Mouse (Mus musculus): ENCODE measurements around the gene Prss35. TPM values are rescaled to one million over a fixed set of nuclear protein-coding genes. Genes with fewer than 3 reads are reported as not detected.

The Prss35 gene
- under 1 TPM; 0.34 to 0.45 TPM for total RNA-seq (2021)

DNA sequence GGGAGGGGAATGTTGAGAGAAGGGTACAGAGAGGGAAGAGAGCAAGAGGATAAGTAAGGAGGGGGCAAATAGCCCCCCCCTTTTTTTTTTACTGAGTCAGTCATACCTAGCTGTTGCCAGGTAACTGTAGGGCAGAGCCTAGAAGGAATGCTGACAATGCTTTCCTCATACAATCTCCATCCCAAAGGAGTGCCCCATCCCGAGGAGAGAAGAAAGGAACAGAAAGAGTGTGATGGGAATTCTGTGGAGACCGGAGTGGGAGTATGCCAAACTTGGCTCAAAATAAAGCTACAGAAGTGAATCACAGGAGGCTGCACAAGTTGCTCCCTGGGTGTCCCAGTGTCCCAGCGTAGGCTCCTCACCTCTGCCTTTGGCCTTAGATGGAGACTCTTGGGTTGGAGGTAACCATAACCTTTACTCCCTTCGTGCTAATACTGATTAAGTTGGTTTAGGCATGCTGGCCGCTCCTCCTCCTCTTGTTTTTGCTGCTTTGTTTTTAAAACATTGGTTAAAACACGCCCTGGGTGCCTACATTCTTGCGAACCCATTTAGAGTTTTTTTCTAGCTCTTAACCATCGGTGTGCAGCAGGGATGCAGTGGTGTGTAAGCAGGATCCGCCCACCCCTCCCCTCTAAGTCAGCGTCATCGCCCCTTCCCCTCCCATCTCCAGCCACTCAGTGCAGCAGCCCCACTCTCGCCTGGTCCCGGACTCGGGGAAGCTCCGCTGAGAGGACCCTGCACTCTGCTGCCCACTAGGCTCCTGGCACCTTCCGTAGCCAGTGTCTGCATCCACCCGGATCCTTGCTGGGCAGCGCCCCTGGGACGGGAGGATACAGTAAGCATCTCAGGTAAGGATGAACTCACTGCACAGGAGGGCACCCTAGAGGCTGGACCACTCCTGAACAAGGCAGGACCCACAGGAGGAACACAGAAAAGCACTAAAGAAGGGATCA is at the start of gene Prss35:
Gene Prss35, plus strand, starts transcription at position 691 of the 953 bp plus-strand sequence.
- no peak for DNase-seq (ENCODE audit: low spot score)
- intact Hi-C loops (cut with DNase I): no loop called here

- intact Hi-C loops (cut with DNase I): no loop called here
- no peak for DNase-seq (ENCODE audit: low spot score)
These were observed 49.5 kb upstream of the Prss35 start for GRCm38 (mm10) chr9:86693935-86694334.

DNA sequence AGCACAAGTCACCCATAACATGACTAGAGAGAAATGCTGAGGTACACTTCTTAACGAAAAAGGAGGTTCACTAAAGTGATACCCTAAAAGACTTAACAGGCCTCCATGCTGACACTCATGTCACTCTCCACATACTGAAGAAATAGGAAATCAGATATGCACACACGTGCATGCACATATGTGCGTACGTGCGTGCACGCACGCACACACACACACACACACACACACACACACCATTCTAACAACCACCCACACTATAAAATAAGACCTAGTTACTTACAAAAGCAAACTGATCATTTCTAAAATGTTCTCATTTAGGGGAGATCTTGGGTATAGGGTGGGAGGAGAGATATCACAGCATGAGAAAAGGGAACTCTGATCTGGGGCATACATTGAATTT is 48.8 kb upstream of the Prss35 start:
- no peak for DNase-seq (ENCODE audit: low spot score)
- intact Hi-C loops (cut with DNase I): no loop called here

DNA sequence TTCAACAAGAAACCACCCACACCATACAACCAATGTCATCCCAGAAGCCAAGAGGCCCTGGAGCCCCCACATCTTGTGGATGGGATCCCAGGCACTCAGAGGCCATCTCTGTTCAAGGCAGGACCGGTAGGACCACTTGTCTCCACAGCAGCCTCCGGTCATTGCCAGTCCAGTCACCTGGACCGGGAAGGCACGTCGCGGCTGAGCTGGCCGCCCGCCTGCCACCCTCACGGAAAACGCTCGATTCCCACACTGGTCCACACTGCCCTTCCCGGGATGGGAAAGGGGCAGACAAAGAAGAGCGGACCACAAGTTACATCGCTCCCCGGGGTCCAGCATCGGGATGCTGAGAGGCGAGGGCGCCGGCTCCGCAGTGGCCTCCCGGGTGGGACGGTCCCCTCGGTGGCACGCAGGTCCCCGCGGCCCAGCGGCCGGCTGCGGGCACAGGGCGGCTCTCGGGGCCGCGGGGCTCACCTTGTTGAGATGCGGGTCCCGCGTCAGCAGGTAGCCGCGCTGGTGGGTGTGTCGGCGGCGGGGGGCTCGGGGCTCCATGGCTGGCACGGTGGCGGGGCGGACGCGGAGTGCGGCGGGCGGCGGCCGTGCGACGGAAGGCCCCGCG is 48.1 kb upstream of the Prss35 start:
- intact Hi-C loops (cut with DNase I): no loop called here
- DNase-seq (ENCODE audit: low spot score): no peak

DNA sequence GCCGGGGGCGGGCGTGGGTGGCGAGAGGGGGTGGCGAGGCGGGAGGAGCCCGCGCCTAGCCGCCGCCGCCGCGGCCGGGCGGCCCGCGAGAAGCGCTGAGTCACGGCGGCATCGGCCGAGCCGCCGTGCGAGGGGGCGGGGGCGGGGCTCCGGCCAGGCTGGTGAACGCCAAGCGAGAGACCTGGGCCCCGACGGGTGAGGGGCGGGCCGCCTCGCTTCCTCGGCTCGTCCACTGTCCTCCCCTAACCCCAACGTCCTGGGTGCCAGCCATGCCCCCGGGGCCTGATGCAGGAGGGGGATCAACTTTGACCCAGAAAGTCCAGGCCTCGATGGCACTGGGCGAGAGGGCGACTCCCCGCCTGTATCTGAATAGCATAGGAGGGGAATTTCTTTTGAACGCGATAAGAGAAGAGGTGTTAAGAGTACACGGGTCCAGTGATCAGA is 47.6 kb upstream of the Prss35 start, which contains the start of gene Me1:
Gene Me1, minus strand, starts transcription at position 136 of the 444 bp plus-strand sequence.
- DNase-seq (ENCODE audit: low spot score): no peak
- intact Hi-C loops (cut with DNase I): no loop called here

DNA sequence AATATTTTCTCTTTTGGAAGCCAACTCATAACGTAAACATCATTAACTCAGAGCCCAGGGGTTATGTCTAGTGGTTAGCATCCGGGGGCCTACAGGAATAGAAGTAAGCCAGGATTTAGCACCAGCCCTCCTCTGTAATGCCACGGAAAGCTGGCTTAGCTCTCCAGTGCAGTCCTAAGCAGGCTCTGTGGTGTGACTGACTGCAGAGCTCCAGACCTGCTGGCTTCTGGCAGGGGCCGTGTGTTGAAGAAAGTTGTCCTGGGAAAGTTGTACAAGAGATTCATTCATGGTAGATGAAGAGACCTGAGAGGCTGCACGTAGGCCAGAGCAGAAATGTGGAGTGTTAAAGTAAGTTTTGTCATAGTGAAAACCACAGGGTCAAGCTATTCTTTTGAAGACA is 42.2 kb upstream of the Prss35 start:
- intact Hi-C loops (cut with DNase I): no loop called here
- DNase-seq (ENCODE audit: low spot score): no peak

DNA sequence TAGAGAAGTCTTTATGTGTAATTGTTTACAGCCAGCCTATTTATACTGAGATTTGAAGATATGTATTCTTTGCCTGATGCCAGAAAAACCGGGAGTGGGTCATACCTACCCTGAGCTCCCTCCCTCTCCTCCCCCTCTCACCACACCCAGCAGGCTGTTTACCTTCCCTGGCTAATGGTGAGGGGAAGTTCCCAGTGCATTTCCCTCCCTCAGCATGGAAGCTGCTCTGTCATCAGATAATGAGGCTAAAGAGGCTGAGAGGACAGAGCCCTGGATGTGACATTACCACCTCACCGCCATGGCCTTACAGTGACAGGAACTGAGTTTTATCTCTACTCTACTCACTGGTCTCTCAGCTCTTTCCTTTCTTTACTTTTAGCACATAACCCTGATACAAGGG is 41.6 kb upstream of the Prss35 start:
- intact Hi-C loops (cut with DNase I): no loop called here
- DNase-seq (ENCODE audit: low spot score): no peak

- DNase-seq (ENCODE audit: low spot score): no peak
These were observed 36.0 kb upstream of the Prss35 start for GRCm38 (mm10) chr9:86707431-86707830.

DNA sequence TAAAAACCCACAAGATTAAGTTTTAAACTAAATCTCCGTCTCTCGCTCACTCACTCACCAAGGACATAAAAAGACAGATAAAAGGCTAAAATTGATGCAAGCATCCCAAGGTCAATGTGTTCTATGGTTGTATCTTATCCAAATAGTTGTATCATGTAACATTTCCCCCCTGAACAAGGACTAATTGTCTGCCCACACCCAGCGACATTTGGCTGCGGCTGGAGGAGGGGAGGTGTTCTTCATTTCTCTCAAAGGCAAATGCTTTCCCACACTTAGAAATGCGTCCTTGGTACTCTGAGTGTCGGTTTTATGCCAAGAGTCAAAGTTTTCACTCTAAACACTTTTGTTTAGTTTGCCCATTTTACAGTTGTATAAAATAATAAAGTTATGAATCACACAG is 34.5 kb upstream of the Prss35 start:
- intact Hi-C loops (cut with DNase I): no loop called here
- no peak for DNase-seq (ENCODE audit: low spot score)

More at GRCm38 (mm10) chr9:86707431-86707830, 36.0 kb upstream of the Prss35 start:
- intact Hi-C loops (cut with DNase I): no loop called here

DNA sequence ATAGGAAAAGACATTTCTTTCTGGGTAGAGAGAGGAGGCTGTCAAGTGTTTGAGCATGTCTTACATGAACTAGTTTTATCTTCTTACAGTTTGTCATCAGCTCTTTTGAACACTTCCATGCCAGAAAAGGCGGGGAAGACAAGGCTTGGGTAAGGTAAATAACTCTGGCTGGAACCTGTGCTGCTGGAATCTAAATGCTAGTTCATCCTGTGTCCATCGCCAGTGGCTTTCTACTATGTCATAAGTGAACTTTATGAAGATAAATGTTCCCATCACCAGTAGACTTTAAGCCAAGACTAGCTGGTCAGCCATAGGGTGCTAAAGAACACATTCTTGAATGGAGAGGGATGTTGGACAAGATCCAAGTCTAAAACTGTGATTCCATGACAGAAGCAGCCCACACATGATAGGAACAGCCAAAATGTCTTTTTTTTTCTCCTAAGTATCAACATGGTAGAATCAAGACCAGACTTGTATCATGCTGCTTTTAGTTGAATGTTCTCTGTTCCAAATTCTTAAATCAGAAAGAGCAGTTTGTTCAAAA is 33.3 kb upstream of the Prss35 start:
- no peak for DNase-seq (ENCODE audit: low spot score)
- intact Hi-C loops (cut with DNase I): no loop called here

DNA sequence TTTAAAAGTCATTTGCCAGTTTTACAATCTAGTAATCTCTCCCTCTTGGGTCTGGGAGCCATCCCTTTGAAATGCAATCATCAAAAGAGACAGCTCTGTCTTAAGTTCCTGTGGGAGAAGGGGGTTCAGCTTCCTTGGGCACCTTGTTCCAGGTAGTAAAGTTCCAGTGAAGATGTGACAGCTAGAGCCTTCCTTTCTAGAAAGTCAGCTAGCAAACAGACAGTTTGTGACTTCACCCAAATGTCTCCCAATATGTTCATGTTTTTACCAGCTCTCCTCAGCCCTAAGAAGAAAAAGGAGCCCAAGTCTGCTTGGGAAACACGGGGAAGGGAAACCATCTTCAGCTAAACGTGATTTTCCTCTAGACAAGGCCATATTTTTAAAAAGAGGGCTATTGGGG is 30.8 kb upstream of the Prss35 start:
- no peak for DNase-seq (ENCODE audit: low spot score)
- intact Hi-C loops (cut with DNase I): no loop called here

DNA sequence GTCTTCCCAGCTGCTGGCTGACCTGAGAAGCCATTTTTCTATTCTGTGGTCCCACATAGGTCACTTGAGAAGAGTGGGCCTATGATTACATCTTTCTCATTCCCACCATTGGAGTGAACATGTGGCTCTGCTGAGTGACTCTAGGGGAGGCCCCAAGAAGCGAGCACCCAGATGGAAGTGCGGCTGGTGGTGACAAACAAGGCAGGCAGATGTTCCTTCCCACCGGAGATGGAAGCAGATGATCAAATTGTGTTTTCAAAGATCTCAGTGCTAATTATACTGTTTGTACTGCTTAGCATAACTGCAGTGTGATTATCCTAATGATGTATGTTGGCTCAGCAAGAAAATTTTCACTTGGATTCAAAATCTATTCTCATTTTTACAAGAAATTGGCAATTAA is 29.4 kb upstream of the Prss35 start:
- DNase-seq (ENCODE audit: low spot score): no peak
- intact Hi-C loops (cut with DNase I): no loop called here

DNA sequence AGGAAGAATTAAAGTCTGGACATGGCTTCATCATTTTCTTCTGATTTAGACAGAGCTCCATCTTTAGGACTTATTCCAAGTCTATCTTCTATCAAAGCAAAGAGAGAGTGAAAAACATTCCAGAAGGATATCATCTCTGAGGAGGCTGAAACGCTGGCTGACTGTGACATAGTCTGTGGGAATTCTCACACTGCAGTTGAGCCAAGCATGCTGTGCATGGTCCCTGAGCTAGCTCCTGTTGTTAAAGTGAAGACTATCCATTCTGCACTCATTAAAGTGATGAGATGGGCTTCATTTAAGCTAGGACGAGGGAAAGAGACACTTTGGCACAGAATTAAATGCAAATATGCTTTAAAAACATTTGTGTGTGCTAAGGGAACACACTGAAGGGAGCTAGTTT is 26.9 kb upstream of the Prss35 start:
- no peak for DNase-seq (ENCODE audit: low spot score)
- intact Hi-C loops (cut with DNase I): no loop called here

DNA sequence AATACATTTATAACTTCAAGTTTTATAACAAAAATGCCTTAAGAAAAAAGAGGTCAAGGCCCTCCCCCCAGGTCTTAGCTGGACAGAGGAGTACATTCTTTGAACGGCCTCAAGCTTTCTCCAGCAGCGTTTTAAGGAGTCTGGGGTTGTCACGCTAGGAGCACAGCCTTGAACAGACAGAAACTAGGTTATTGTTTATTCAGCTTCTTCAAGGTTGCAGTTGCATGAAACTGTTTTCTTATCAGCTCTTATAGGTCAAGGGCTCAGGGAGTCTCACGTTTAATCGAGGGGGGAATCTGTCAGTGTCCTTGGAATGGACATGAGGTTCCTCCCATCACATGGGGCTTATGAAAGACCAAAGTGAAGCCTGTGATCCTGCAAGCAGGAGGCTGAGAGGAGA is 26.3 kb upstream of the Prss35 start:
- intact Hi-C loops (cut with DNase I): no loop called here
- no peak for DNase-seq (ENCODE audit: low spot score)

GRCm38 (mm10) chr9:86720227-86720626 is 23.2 kb upstream of the Prss35 start:
- no peak for DNase-seq (ENCODE audit: low spot score)
- intact Hi-C loops (cut with DNase I): no loop called here

- intact Hi-C loops (cut with DNase I): no loop called here
- DNase-seq (ENCODE audit: low spot score): no peak
These were observed 22.7 kb upstream of the Prss35 start for GRCm38 (mm10) chr9:86720794-86721193.

GRCm38 (mm10) chr9:86725066-86725465 is 18.4 kb upstream of the Prss35 start:
- no peak for DNase-seq (ENCODE audit: low spot score)
- intact Hi-C loops (cut with DNase I): no loop called here

- no peak for DNase-seq (ENCODE audit: low spot score)
- intact Hi-C loops (cut with DNase I): no loop called here
These were observed 17.7 kb upstream of the Prss35 start for GRCm38 (mm10) chr9:86725604-86726380.

DNA sequence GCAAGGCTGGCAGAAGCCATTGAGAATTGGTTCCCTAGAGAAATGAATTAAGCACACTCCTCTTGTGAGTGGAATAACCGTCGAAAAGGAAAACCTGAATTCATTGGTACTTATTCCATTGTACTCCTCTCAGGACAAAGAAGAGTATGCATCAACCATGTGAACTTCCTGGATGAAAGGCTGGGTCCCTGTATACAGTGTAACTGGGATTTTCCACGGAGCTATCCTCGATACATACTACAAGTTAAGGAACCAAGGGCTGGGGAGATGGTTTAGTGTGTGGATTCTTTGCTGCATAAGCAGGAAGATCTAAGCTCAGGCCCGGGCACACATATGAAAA is 17.1 kb upstream of the Prss35 start:
- intact Hi-C loops (cut with DNase I): no loop called here
- DNase-seq (ENCODE audit: low spot score): no peak

- intact Hi-C loops (cut with DNase I): no loop called here
These were observed 15.1 kb upstream of the Prss35 start for GRCm38 (mm10) chr9:86728214-86728814.

More at GRCm38 (mm10) chr9:86728214-86728814, 15.1 kb upstream of the Prss35 start:
- DNase-seq (ENCODE audit: low spot score): no peak

Data from heart, postnatal 25 days (tissue).